Mouse (Mus musculus): ENCODE measurements at regions not wholly inside any gene's neighbourhood (a gene's known extent, or its start where the extent isn't known, plus 50 kb on each side); places are given as distances from the start of the nearest gene placed in this dataset.

DNA sequence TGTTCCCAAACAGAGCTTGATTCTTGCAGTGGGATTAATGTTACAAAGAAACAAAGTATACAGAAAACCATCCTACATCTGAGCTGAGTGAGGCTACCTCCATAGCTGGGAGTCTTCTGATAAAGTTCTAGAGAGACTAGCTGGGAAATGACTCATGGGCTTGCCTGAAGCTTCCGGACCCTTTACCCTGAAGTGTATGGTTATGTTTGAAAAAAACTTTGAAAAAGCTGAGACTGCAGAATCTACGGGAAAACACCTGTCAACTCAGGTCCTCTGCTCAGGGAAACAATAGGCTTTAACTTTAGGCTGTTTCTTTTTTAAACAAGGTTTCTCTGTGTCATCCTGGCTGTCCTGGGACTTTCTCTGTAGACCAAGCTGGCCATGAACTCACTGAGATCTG lies 593.4 kb downstream of the Gm19410 start:
- TF ChIP-seq CTCF (IDR thresholded peaks at IDR 0.05; ENCODE audit: extremely low read depth, insufficient read length, insufficient replicate concordance, low read depth, low read length) (no peak), POLR2A (IDR thresholded peaks at IDR 0.05; ENCODE audit: low read depth, low read length) (no peak)

All from small intestine, adult 2 months (tissue).